Mouse (Mus musculus) forebrain, embryonic 11.5 days (tissue): Measurements from ENCODE around the gene Znrd1as. TPM values are rescaled to one million over a fixed set of nuclear protein-coding genes. Genes with fewer than 3 reads are reported as not detected.
"Not testable (repeated sequence)": the region's sequence is repeated elsewhere in the genome, so short reads cannot be mapped to it uniquely, and the experiment has no call there.

Experiments used
- ATAC-seq: fragments of 200-750 bp; cut with Nextera tagmentation; replicated peaks from 2 replicates; pipeline ENCODE4 v1.8.0; 2017; ENCODE audit warnings: moderate TSS enrichment; ENCODE audit not compliant: low FRiP score
- DNase-seq: peaks from one replicate; pipeline ENCODE4 v3.0.0-alpha.2; 2017; ENCODE audit warnings: low spot score
- H3K27ac ChIP-seq: fragments of 300-500 bp; sonication (generic); 2 replicates; pipeline ENCODE4 v1.5.1; 2014; ENCODE audit warnings: low read depth, low read length
- H3K27me3 ChIP-seq: fragments of 300-500 bp; sonication (generic); 2 replicates; pipeline ENCODE4 v1.6.1; 2014; ENCODE audit warnings: mild to moderate bottlenecking, low read length, mixed read lengths; ENCODE audit not compliant: control insufficient read depth, insufficient read depth
- H3K36me3 ChIP-seq: fragments of 300-500 bp; sonication (generic); 2 replicates; pipeline ENCODE4 v1.6.1; 2014; ENCODE audit warnings: mild to moderate bottlenecking, low read length, moderate library complexity, mixed read lengths; ENCODE audit not compliant: control insufficient read depth, insufficient read depth
- H3K4me1 ChIP-seq: fragments of 300-500 bp; sonication (generic); replicated peaks from 2 replicates; pipeline ENCODE4 v1.6.1; 2014; ENCODE audit warnings: low read length, mixed read lengths; ENCODE audit not compliant: control insufficient read depth, insufficient read depth
- H3K4me2 ChIP-seq: fragments of 300-500 bp; sonication (generic); 2 replicates; pipeline ENCODE4 v1.6.1; 2014; ENCODE audit warnings: low read depth, mild to moderate bottlenecking, low read length, moderate library complexity, mixed read lengths; ENCODE audit not compliant: severe bottlenecking
- H3K4me3 ChIP-seq: fragments of 300-500 bp; sonication (generic); 2 replicates; pipeline ENCODE4 v1.5.1; 2014; ENCODE audit warnings: low read depth, low read length
- H3K9ac ChIP-seq: fragments of 300-500 bp; sonication (generic); 2 replicates; pipeline ENCODE4 v1.6.1; 2014; ENCODE audit warnings: low read length
- H3K9me3 ChIP-seq: fragments of 300-500 bp; sonication (generic); 2 replicates; pipeline ENCODE4 v1.6.1; 2016; ENCODE audit warnings: low read length, mixed read lengths; ENCODE audit not compliant: control insufficient read depth
- WGBS: fragments of 180-500 bp; shearing (Covaris S2); extraction: QIAGEN DNeasy Blood & Tissue Kit; methylation state at CpG from one replicate; pipeline ENCODE4 v1.1.7; 2014; 5-methylcytosine and 5-hydroxymethylcytosine counted together
- polyA plus RNA-seq: library from polyadenylated mRNA; unstranded; fragments of >200 nt; fragmentation: Nextera tagmentation; extraction: Ambion mirVana; gene quantifications from 2 replicates; pipeline ENCODE4 v1.2.1, GENCODE M21; 2014

The Znrd1as gene
- polyA plus RNA-seq, 1 experiment from 2014 or later, result 10.2 TPM

- H3K9me3 ChIP-seq, result no peaks in the 10 kb centered on the region
- 8% methylated on average over 4 of the region's 4 CpGs for WGBS
- no peak overlapping the region for H3K4me3 ChIP-seq
- no peaks in the 10 kb centered on the region for H3K27me3 ChIP-seq
- H3K9ac ChIP-seq, result no peak overlapping the region
- H3K4me2 ChIP-seq, result no peak overlapping the region
- DNase-seq, result no peak
- H3K36me3 ChIP-seq, result no peaks in the 10 kb centered on the region
- H3K4me1 ChIP-seq, result no peaks in the 10 kb centered on the region
- no peak overlapping the region for H3K27ac ChIP-seq
- no peak for ATAC-seq
Observed at GRCm38 (mm10) chr17:36981845-36982244, 23.5 kb downstream of the Znrd1as start.

GRCm38 (mm10) chr17:36982253-36983155, 24.1 kb downstream of the Znrd1as start:
- Histone ChIP-seq H3K4me2 (no peak overlapping the region), H3K9me3 (no peaks in the 10 kb centered on the region), H3K4me3 (no peak overlapping the region), H3K9ac (no peak overlapping the region), H3K4me1 (no peaks in the 10 kb centered on the region), H3K27me3 (no peaks in the 10 kb centered on the region), H3K36me3 (no peaks in the 10 kb centered on the region), H3K27ac (no peak overlapping the region)
- ATAC-seq, result no peak
- DNase-seq, result no peak
- 27% methylated on average over 5 of the region's 5 CpGs for WGBS

GRCm38 (mm10) chr17:36988475-36988874, 30.1 kb downstream of the Znrd1as start:
- Histone ChIP-seq H3K36me3 (no peaks in the 10 kb centered on the region), H3K9me3 (no peaks in the 10 kb centered on the region), H3K4me3 (no peak overlapping the region), H3K4me2 (no peak overlapping the region), H3K27me3 (peaks cover 17% of the 10 kb centered on the region), H3K4me1 (0 out of 2 replicates have a peak, but pooled peaks cover 1% of the 10 kb centered on the region), H3K9ac (no peak overlapping the region), H3K27ac (no peak overlapping the region)
- 5% methylated on average over 24 of the region's 24 CpGs for WGBS
- ATAC-seq, result peak; percentile 36; the same call in 1 of the 2 replicates
- DNase-seq, result no peak

GRCm38 (mm10) chr17:36989437-36989836, 31.0 kb downstream of the Znrd1as start, which contains the start of gene H2-M5:
TSS of gene H2-M5 (minus strand) at chr17:36989537.
- Histone ChIP-seq H3K4me1 (0 out of 2 replicates have a peak, but pooled peaks cover 1% of the 10 kb centered on the region), H3K4me3 (no peak within 1 kb of the TSS), H3K36me3 (no peaks in the 10 kb centered on the region), H3K27ac (no peak within 1 kb of the TSS), H3K9ac (no peak within 1 kb of the TSS), H3K9me3 (no peaks in the 10 kb centered on the region), H3K27me3 (peaks cover 17% of the 10 kb centered on the region), H3K4me2 (no peak within 1 kb of the TSS)
- ATAC-seq (no peak), DNase-seq (no peak)
- WGBS, result 26% methylated on average over 5 of the region's 5 CpGs

GRCm38 (mm10) chr17:36990630-36991029, 32.2 kb downstream of the Znrd1as start:
- ATAC-seq, H3K4me2 ChIP-seq, H3K9me3 ChIP-seq, H3K9ac ChIP-seq, H3K4me1 ChIP-seq, H3K36me3 ChIP-seq, H3K27ac ChIP-seq, DNase-seq, H3K4me3 ChIP-seq: not testable (repeated sequence)
- 86% methylated on average over 6 of the region's 6 CpGs for WGBS
- peaks cover 17% of the 10 kb centered on the region for H3K27me3 ChIP-seq

DNA sequence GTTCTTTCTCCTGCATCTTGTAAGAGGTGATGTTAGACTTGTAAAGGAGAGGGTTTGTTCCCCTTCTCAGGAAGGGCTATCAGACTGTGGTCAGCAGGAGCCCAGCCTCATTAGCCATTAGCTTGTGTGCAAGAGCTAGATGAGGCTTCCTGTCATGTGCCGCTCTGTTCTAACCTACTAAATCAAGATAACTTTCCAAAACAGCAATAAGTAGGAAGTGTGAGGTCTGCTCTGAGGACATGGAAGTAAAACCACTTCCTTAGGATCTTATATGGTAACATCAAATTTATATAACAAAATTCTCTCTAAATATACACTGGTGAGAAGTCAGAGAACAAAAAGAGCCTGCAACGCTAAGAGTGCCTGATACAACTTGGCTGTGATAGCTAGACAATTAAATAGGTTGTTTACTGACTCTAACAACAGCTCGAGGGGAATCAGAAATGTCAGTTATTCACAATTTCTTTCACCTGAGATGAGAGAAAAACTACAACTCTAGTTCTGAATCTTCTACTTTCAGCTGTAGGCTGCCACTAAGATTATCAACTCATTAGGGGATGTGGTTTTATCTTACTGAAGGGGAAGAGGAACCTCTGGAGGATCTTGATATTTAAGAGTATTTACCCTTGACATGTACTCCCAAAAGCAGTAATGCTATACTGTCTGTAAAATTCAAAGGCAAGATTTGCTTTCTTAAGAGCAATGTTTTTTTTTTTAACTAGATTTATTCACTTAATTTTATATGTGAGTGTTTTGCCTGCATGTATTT, 34.1 kb downstream of the Znrd1as start:
- H3K4me2 ChIP-seq, result no peak overlapping the region
- peaks cover 17% of the 10 kb centered on the region for H3K27me3 ChIP-seq
- no peak overlapping the region for H3K4me3 ChIP-seq
- ATAC-seq (no peak), DNase-seq (no peak)
- H3K9ac ChIP-seq, result no peak overlapping the region
- no peak overlapping the region for H3K27ac ChIP-seq
- H3K36me3 ChIP-seq, result no peaks in the 10 kb centered on the region
- WGBS, result 73% methylated on average over 3 of the region's 3 CpGs
- no peaks in the 10 kb centered on the region for H3K9me3 ChIP-seq
- 0 out of 2 replicates have a peak, but pooled peaks cover 1% of the 10 kb centered on the region for H3K4me1 ChIP-seq

GRCm38 (mm10) chr17:36993770-36994325, 35.5 kb downstream of the Znrd1as start:
- 90% methylated on average over 4 of the region's 4 CpGs for WGBS
- no peaks in the 10 kb centered on the region for H3K36me3 ChIP-seq
- DNase-seq (no peak), ATAC-seq (no peak)
- H3K4me1 ChIP-seq, result no peaks in the 10 kb centered on the region
- no peak overlapping the region for H3K27ac ChIP-seq
- H3K9ac ChIP-seq, result no peak overlapping the region
- H3K4me2 ChIP-seq, result no peak overlapping the region
- no peak overlapping the region for H3K4me3 ChIP-seq
- H3K27me3 ChIP-seq, result peaks cover 9% of the 10 kb centered on the region; the same call in 1 of the 2 replicates
- no peaks in the 10 kb centered on the region for H3K9me3 ChIP-seq

- 88% methylated on average over 2 of the region's 2 CpGs for WGBS
- ATAC-seq, result no peak
Observed at GRCm38 (mm10) chr17:36994528-36994927, 36.1 kb downstream of the Znrd1as start.

More at GRCm38 (mm10) chr17:36994528-36994927, 36.1 kb downstream of the Znrd1as start:
- H3K4me3 ChIP-seq, result no peak overlapping the region
- H3K27ac ChIP-seq, result no peak overlapping the region
- H3K9ac ChIP-seq, result no peak overlapping the region
- H3K9me3 ChIP-seq, result no peaks in the 10 kb centered on the region
- no peaks in the 10 kb centered on the region for H3K4me1 ChIP-seq
- no peaks in the 10 kb centered on the region for H3K36me3 ChIP-seq
- H3K4me2 ChIP-seq, result no peak overlapping the region
- DNase-seq, result no peak
- peaks cover 2% of the 10 kb centered on the region; the same call in 1 of the 2 replicates for H3K27me3 ChIP-seq
